Mouse (Mus musculus) heart, adult 2 months (tissue): ENCODE results near the gene Ptpn11.

Source experiments
- CTCF ChIP-seq: fragments of 200-600 bp; IDR thresholded peaks from 2 replicates; pipeline ENCODE4 v1.8.1; 2022; ENCODE audit warnings: antibody characterized with exemption, mild to moderate bottlenecking, moderate library complexity
- EP300 ChIP-seq: fragments of 200-500 bp; IDR thresholded peaks from 2 replicates; pipeline ENCODE4 v1.6.1; 2011; ENCODE audit warnings: low read depth, low read length, control low read depth; ENCODE audit not compliant: insufficient read depth

GRCm38 (mm10) chr5:121224856-121225255, 33.7 kb upstream of the Ptpn11 start:
- TF ChIP-seq EP300, result no peak
- TF ChIP-seq CTCF, result no peak
